Mouse (Mus musculus): ENCODE measurements around the gene Foxn1. TPM values are rescaled to one million over a fixed set of nuclear protein-coding genes. Genes with fewer than 3 reads are reported as not detected.

The Foxn1 gene
- polyA plus RNA-seq, 1 experiment from 2014 or later: not detected

DNA sequence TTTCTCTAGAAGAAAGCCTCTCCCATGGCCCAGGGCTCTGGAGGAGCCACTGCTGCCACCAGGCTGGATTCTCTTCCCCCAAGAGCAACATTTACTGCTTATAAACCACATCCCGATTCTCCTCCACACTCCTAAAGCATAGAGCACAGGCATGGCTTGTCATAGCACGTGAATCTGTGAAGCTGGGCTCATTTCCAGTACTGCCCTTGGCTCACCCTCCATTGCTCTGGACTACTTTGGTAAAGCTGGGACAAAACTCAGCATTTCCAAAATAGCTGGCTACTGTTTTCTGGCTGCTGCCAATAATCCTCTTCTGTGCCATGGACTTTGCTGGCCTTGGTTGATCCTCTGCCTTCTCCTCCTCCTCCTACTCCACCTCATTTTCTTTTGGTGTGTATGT, 38.0 kb upstream of the Foxn1 start:
- no peak overlapping the region for H3K4me2 ChIP-seq (ENCODE audit: low read depth, low read length, severe bottlenecking)
- 78% methylated on average over 2 of the region's 2 CpGs for WGBS

DNA sequence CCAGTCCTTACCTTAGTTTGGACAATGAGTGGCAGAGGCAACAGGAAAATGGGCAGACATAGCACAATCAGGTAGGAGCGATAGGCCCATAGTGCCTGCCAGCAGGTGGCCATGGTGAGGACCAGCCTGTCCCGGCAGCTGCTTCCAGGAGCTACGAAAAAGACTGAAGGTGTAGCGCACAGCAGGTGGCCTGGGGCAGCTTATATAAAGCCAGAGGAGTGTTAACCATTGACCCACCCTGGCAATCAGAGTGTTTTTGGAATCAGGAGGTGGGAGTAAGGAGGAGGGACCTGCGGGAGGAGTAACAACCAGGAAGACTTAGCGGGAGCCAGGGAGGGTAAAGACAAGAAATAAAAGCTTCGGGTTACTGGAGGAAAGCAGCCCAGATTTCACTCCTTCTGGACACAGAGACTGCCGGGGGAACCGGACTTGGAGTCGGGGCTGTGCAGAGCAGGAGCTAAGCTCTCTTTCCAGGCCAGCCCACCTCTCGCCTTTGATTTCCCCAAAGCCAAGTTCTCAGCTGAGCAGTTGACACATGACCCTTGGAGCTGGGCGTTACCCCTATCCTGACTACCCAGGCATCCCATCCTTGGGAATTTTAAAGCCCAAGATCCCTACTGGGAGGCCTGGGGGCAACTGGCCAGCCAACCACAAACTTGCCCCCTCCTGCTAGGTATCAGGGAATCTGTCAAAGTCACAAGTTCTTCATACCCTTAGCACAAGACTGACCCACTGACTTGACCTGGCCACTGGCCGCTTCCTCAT, 35.9 kb upstream of the Foxn1 start, which contains the start of gene Slc13a2:
Slc13a2 (minus strand) TSS at position 163 of the 765 bp plus-strand sequence.
- Histone ChIP-seq H3K9ac (ENCODE audit: low read length) (no peak within 1 kb of the TSS), H3K4me1 (replicated peaks; ENCODE audit: control insufficient read depth, insufficient read depth, low read length) (no peaks in the 10 kb centered on the region), H3K4me2 (ENCODE audit: low read depth, low read length, severe bottlenecking) (no peak within 1 kb of the TSS), H3K27ac (ENCODE audit: low read depth, low read length) (no peak within 1 kb of the TSS), H3K36me3 (ENCODE audit: control insufficient read depth, insufficient read depth, low read length) (no peaks in the 10 kb centered on the region), H3K4me3 (ENCODE audit: low read depth, low read length) (no peak within 1 kb of the TSS), H3K9me3 (ENCODE audit: control insufficient read depth, low read length) (no peaks in the 10 kb centered on the region), H3K27me3 (ENCODE audit: control insufficient read depth, insufficient read depth, low read length) (no peaks in the 10 kb centered on the region)
- DNase-seq (ENCODE audit: low spot score): no peak
- 32% methylated on average over 13 of the region's 13 CpGs for WGBS
- ATAC-seq (replicated peaks; ENCODE audit: low FRiP score): no peak

More for the DNA sequence above, 38.0 kb upstream of the Foxn1 start:
- Histone ChIP-seq H3K4me1 (replicated peaks; ENCODE audit: control insufficient read depth, insufficient read depth, low read length) (no peaks in the 10 kb centered on the region), H3K36me3 (ENCODE audit: control insufficient read depth, insufficient read depth, low read length) (no peaks in the 10 kb centered on the region), H3K27me3 (ENCODE audit: control insufficient read depth, insufficient read depth, low read length) (no peaks in the 10 kb centered on the region), H3K9ac (ENCODE audit: low read length) (no peak overlapping the region), H3K9me3 (ENCODE audit: control insufficient read depth, low read length) (no peaks in the 10 kb centered on the region), H3K4me3 (ENCODE audit: low read depth, low read length) (no peak overlapping the region), H3K27ac (ENCODE audit: low read depth, low read length) (no peak overlapping the region)
- DNase-seq (ENCODE audit: low spot score) (no peak), ATAC-seq (replicated peaks; ENCODE audit: low FRiP score) (no peak)

DNA sequence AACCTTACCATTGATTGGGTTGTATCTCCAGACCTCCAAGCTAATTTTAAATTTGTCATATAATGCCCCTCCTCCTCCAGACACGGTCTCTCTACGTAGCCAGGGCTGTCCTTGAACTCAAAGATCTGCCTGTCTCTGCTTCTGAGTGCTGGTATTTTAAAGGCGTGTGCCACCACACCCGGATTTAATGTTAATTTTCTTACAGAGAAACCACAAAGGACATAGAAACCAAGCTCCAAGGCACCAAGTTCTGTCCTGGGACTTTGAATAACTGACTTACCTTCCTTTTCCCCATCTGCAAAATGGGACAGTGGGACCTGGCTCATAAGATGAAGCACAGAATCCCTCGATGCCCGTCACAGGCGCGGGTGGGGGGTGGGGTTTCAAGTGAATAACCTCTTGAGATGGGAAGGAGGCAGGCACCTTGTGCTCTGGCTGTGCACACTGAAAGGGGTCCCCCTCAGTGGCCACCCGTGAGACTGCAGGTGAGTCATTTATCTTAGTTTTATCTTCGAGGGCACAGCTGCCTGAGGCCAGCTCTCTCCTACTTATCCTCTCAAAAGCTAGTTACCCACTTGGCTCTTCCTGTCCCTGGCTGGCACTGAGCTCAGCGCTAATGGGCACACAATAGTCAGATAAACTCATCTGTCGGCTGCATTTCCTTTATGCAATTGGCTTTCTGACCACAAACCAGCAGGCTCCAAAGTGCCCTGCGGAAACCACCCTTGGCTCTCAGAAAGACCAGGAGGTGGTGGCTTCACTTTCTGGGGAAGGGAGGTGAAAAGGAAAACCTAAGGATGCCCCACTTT, 35.0 kb upstream of the Foxn1 start:
- Histone ChIP-seq H3K36me3 (ENCODE audit: control insufficient read depth, insufficient read depth, low read length) (no peaks in the 10 kb centered on the region), H3K4me3 (ENCODE audit: low read depth, low read length) (no peak overlapping the region), H3K27me3 (ENCODE audit: control insufficient read depth, insufficient read depth, low read length) (no peaks in the 10 kb centered on the region), H3K4me2 (ENCODE audit: low read depth, low read length, severe bottlenecking) (no peak overlapping the region), H3K4me1 (replicated peaks; ENCODE audit: control insufficient read depth, insufficient read depth, low read length) (no peaks in the 10 kb centered on the region), H3K9me3 (ENCODE audit: control insufficient read depth, low read length) (no peaks in the 10 kb centered on the region), H3K9ac (ENCODE audit: low read length) (no peak overlapping the region), H3K27ac (ENCODE audit: low read depth, low read length) (no peak overlapping the region)
- ATAC-seq (replicated peaks; ENCODE audit: low FRiP score) (no peak), DNase-seq (ENCODE audit: low spot score) (no peak)
- 70% methylated on average over 13 of the region's 13 CpGs for WGBS

DNA sequence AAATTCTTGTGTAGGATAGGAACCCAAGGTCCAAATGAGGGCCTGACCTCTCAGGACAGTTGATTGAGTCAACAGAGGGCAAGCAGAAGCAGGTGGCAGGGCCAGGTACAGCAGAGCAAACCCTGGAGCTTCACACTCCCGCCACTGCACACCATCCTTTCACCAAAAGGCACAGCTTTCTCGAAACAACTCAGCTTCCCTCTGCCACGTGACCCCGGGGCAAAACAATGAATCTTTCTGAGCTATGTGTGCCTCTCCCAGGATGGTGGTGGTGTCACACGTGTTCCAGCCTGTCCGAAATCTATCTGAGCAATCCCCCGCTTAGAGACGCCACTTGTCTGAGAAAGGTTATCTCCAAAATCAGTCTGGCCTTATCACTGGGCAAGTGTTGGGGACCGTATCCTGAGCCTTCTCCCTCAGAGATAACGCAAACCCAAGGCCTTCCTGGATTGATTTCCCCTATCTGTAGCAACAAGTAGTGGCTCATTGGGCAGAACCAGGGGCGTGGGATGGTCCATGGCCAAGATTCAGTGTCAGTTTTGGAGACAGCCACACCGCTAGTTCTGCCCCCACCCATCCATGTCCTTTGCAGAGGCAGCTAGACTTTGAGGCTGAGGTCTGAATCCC, 34.0 kb upstream of the Foxn1 start:
- Histone ChIP-seq H3K4me2 (ENCODE audit: low read depth, low read length, severe bottlenecking) (no peak overlapping the region), H3K9me3 (ENCODE audit: control insufficient read depth, low read length) (no peaks in the 10 kb centered on the region), H3K9ac (ENCODE audit: low read length) (no peak overlapping the region), H3K4me3 (ENCODE audit: low read depth, low read length) (no peak overlapping the region), H3K27ac (ENCODE audit: low read depth, low read length) (no peak overlapping the region), H3K36me3 (ENCODE audit: control insufficient read depth, insufficient read depth, low read length) (no peaks in the 10 kb centered on the region), H3K27me3 (ENCODE audit: control insufficient read depth, insufficient read depth, low read length) (no peaks in the 10 kb centered on the region), H3K4me1 (replicated peaks; ENCODE audit: control insufficient read depth, insufficient read depth, low read length) (no peaks in the 10 kb centered on the region)
- WGBS: 79% methylated on average over 12 of the region's 12 CpGs
- no peak for DNase-seq (ENCODE audit: low spot score)
- ATAC-seq (replicated peaks; ENCODE audit: low FRiP score): no peak

DNA sequence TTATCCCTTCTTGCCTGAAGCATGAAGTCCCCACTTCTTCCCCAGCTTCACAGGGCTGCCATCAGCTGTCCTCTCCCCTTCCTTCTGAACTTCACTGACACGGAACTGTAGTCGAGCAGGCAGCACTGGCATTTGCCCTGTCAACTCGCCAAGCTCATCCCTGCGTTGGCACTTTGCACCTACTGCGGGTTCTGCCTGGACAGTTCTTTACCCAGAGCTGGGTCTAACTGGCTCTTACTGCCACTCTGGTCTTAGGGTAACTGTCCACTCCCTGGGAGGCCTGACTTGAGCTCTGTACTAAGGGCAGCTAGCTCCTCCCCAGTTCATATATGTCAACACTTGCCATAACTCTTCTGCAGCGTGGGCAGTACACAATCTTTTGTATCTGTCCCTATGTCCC, 30.5 kb upstream of the Foxn1 start:
- Histone ChIP-seq H3K27me3 (ENCODE audit: control insufficient read depth, insufficient read depth, low read length) (no peaks in the 10 kb centered on the region), H3K4me1 (replicated peaks; ENCODE audit: control insufficient read depth, insufficient read depth, low read length) (no peaks in the 10 kb centered on the region), H3K27ac (ENCODE audit: low read depth, low read length) (no peak overlapping the region), H3K4me3 (ENCODE audit: low read depth, low read length) (no peak overlapping the region), H3K36me3 (ENCODE audit: control insufficient read depth, insufficient read depth, low read length) (no peaks in the 10 kb centered on the region), H3K4me2 (ENCODE audit: low read depth, low read length, severe bottlenecking) (no peak overlapping the region), H3K9me3 (ENCODE audit: control insufficient read depth, low read length) (no peaks in the 10 kb centered on the region), H3K9ac (ENCODE audit: low read length) (no peak overlapping the region)
- no peak for ATAC-seq (replicated peaks; ENCODE audit: low FRiP score)
- no peak for DNase-seq (ENCODE audit: low spot score)
- 91% methylated on average over 6 of the region's 6 CpGs for WGBS

DNA sequence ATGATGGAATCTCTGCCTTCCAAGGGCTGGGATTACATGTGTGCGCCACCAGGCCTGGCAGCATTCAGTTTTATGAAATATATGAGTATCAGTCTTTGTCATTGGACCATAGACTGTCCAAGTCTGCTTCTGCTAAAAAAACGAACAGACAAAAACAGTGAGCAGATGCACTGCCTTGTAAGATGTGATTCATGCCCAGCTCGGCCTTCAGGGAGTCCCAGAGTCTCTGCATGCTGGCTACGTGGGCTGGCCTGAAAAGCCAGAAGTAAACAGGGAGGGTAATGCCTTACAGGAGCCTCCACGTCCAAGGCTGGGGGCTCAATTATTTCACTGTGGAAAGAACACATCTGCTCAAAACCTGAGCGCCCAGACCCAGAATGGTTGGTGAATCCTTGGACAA, 26.5 kb upstream of the Foxn1 start:
- 80% methylated on average over 6 of the region's 6 CpGs for WGBS
- no peak for ATAC-seq (replicated peaks; ENCODE audit: low FRiP score)
- no peaks in the 10 kb centered on the region for H3K4me1 ChIP-seq (replicated peaks; ENCODE audit: control insufficient read depth, insufficient read depth, low read length)
- H3K9ac ChIP-seq (ENCODE audit: low read length): no peak overlapping the region
- no peaks in the 10 kb centered on the region for H3K27me3 ChIP-seq (ENCODE audit: control insufficient read depth, insufficient read depth, low read length)
- no peak overlapping the region for H3K4me2 ChIP-seq (ENCODE audit: low read depth, low read length, severe bottlenecking)
- no peaks in the 10 kb centered on the region for H3K36me3 ChIP-seq (ENCODE audit: control insufficient read depth, insufficient read depth, low read length)
- no peaks in the 10 kb centered on the region for H3K9me3 ChIP-seq (ENCODE audit: control insufficient read depth, low read length)
- no peak overlapping the region for H3K27ac ChIP-seq (ENCODE audit: low read depth, low read length)
- no peak overlapping the region for H3K4me3 ChIP-seq (ENCODE audit: low read depth, low read length)
- no peak for DNase-seq (ENCODE audit: low spot score)

DNA sequence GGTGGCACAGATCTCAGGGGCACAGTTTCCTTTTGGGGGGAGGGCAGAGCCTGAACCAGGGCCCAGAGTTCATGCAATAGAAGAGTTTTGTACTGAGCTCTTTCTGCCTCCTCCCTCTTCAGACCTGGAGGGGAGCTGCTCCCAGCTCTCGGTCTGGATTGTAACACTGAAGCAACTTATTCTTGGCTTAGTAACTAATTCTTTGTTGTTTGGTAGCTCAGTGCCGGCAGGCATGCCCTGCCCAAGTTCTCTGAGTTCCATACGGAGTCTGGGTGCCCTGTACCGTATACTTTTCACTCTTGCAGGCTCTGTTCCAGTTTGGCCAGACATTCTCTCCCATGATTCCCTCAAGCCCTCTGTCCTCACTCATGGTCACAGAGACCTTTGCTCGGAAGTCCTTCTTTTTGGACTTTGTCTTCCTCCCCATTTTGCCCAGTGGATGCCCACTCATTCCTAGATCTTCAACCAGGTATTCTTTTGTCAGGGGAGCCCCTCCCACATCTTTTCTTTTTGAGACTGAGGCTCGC, 26.0 kb upstream of the Foxn1 start:
- DNase-seq (ENCODE audit: low spot score) (no peak), ATAC-seq (replicated peaks; ENCODE audit: low FRiP score) (no peak)
- H3K27me3 ChIP-seq (ENCODE audit: control insufficient read depth, insufficient read depth, low read length): no peaks in the 10 kb centered on the region

DNA sequence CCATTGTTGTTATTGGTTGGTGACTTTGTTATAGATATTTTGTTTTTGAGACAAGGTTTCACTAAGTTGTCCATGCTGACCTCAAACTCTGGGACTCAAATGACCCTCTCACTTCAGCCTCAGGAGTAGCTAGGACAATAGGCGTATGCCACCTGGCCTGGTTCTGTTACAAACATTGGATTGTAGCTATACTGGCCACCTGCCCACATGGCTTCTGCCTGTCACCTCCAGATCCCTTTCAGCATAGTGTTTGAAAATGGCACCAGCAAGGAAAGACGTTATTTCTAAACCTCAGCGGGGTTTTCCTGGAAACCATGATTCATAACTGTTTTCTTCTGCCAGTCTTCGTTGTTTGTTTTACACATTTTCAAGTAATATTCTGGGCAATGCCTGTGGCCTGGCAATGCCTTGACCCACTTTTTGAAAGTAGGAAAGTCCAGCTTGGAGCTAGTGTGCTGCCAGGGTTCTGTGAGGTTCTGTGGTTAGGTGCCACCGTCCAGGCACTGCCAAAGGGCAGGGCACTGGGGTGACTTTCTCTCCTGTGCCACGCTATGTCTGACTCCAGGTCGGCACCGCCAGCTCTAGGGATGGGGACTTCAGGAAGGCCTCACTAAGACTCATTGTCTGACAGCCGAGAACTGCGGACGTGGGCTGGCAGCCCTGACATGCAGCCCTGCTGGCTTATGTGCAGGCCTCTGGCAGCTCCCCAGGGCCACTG, 25.4 kb upstream of the Foxn1 start:
- DNase-seq (ENCODE audit: low spot score) (no peak), ATAC-seq (replicated peaks; ENCODE audit: low FRiP score) (no peak)
- Histone ChIP-seq H3K27ac (ENCODE audit: low read depth, low read length) (no peak overlapping the region), H3K4me1 (replicated peaks; ENCODE audit: control insufficient read depth, insufficient read depth, low read length) (no peaks in the 10 kb centered on the region), H3K9ac (ENCODE audit: low read length) (no peak overlapping the region), H3K27me3 (ENCODE audit: control insufficient read depth, insufficient read depth, low read length) (no peaks in the 10 kb centered on the region), H3K4me2 (ENCODE audit: low read depth, low read length, severe bottlenecking) (no peak overlapping the region), H3K4me3 (ENCODE audit: low read depth, low read length) (no peak overlapping the region), H3K9me3 (ENCODE audit: control insufficient read depth, low read length) (no peaks in the 10 kb centered on the region), H3K36me3 (ENCODE audit: control insufficient read depth, insufficient read depth, low read length) (no peaks in the 10 kb centered on the region)
- WGBS: 84% methylated on average over 11 of the region's 11 CpGs

More for the DNA sequence above, 26.0 kb upstream of the Foxn1 start:
- no peaks in the 10 kb centered on the region for H3K4me1 ChIP-seq (replicated peaks; ENCODE audit: control insufficient read depth, insufficient read depth, low read length)
- 80% methylated on average over 6 of the region's 6 CpGs for WGBS
- H3K9me3 ChIP-seq (ENCODE audit: control insufficient read depth, low read length): no peaks in the 10 kb centered on the region
- no peaks in the 10 kb centered on the region for H3K36me3 ChIP-seq (ENCODE audit: control insufficient read depth, insufficient read depth, low read length)
- H3K9ac ChIP-seq (ENCODE audit: low read length): no peak overlapping the region
- H3K4me2 ChIP-seq (ENCODE audit: low read depth, low read length, severe bottlenecking): no peak overlapping the region
- no peak overlapping the region for H3K4me3 ChIP-seq (ENCODE audit: low read depth, low read length)
- no peak overlapping the region for H3K27ac ChIP-seq (ENCODE audit: low read depth, low read length)

All from forebrain, embryonic 11.5 days (tissue).